Mouse (Mus musculus): ENCODE results near the gene Cfap299. TPM values are rescaled to one million over a fixed set of nuclear protein-coding genes. Genes with fewer than 3 reads are reported as not detected.

The Cfap299 gene
- not detected in 2 replicates for polyA plus RNA-seq (2012; ENCODE audit: low replicate concordance)

GRCm38 (mm10) chr5:98328848-98329624, at the start of gene Cfap299:
Gene Cfap299 (plus strand): TSS chr5:98329304.

GRCm38 (mm10) chr5:98552395-98552794, 223.3 kb downstream of the Cfap299 start, which contains the start of gene Gm11111:
Gene Gm11111 (plus strand): TSS chr5:98552695.

Other genes starting within 250 kb of the Cfap299 start
- 0.03 TPM in 1 of 2 replicates, not detected in the other for gene Prdm8, start 162.1 kb upstream of the Cfap299 start, polyA plus RNA-seq (2012; ENCODE audit: low replicate concordance)
- gene Fgf5, start 75.1 kb upstream of the Cfap299 start, polyA plus RNA-seq (2012; ENCODE audit: low replicate concordance), result not detected in 2 replicates
- not detected in 2 replicates for gene Gm11111, start 223.4 kb downstream of the Cfap299 start, polyA plus RNA-seq (2012; ENCODE audit: low replicate concordance)

Measured in leukemia stem cell, adult 10-12 weeks (primary cell).